Mouse (Mus musculus) midbrain, embryonic 13.5 days (tissue): Measurements from ENCODE around the gene Pdcd2l. TPM values are rescaled to one million over a fixed set of nuclear protein-coding genes. Genes with fewer than 3 reads are reported as not detected.
"Not testable (repeated sequence)": the region's sequence is repeated elsewhere in the genome, so short reads cannot be mapped to it uniquely, and the experiment has no call there.

Source experiments
- ATAC-seq: fragments of 200-750 bp; cut with Nextera tagmentation; 2 replicates; pipeline ENCODE4 v1.8.0; 2017; ENCODE audit warnings: mild to moderate bottlenecking, moderate TSS enrichment, moderate library complexity
- H3K27ac ChIP-seq: fragments of 300-500 bp; sonication (generic); 2 replicates; pipeline ENCODE4 v1.5.1; 2015; ENCODE audit warnings: inconsistent platforms, mild to moderate bottlenecking, moderate library complexity
- H3K27me3 ChIP-seq: fragments of 300-500 bp; sonication (generic); 2 replicates; pipeline ENCODE4 v1.6.1; 2015; ENCODE audit warnings: mild to moderate bottlenecking, inconsistent platforms
- H3K36me3 ChIP-seq: fragments of 300-500 bp; sonication (generic); 2 replicates; pipeline ENCODE4 v1.6.1; 2015; ENCODE audit warnings: mild to moderate bottlenecking, inconsistent platforms
- H3K4me1 ChIP-seq: fragments of 300-500 bp; sonication (generic); replicated peaks from 2 replicates; pipeline ENCODE4 v1.6.1; 2015; ENCODE audit warnings: inconsistent platforms
- H3K4me2 ChIP-seq: fragments of 300-500 bp; sonication (generic); replicated peaks from 2 replicates; pipeline ENCODE4 v1.6.1; 2015; ENCODE audit warnings: moderate library complexity, mild to moderate bottlenecking, inconsistent platforms
- H3K4me3 ChIP-seq: fragments of 300-500 bp; sonication (generic); replicated peaks from 2 replicates; pipeline ENCODE4 v1.5.1; 2015; ENCODE audit warnings: mild to moderate bottlenecking, inconsistent platforms
- H3K9ac ChIP-seq: fragments of 300-500 bp; sonication (generic); replicated peaks from 2 replicates; pipeline ENCODE4 v1.6.1; 2015; ENCODE audit warnings: mild to moderate bottlenecking, inconsistent platforms
- H3K9me3 ChIP-seq: fragments of 300-500 bp; sonication (generic); 2 replicates; pipeline ENCODE4 v1.6.1; 2016; ENCODE audit warnings: mild to moderate bottlenecking, inconsistent platforms
- WGBS: fragments of 180-500 bp; shearing (Covaris S2); methylation state at CpG from one replicate; pipeline ENCODE4 v1.1.7; 2015; 5-methylcytosine and 5-hydroxymethylcytosine counted together
- polyA plus RNA-seq: library from polyadenylated mRNA; unstranded; fragments of >200 nt; fragmentation: Nextera tagmentation; extraction: Ambion mirVana; gene quantifications from 2 replicates; pipeline ENCODE4 v1.2.1, GENCODE M21; 2015

The Pdcd2l gene
- polyA plus RNA-seq, 1 experiment from 2014 or later = 87.9 TPM

GRCm38 (mm10) chr7:34206331-34206730 is 9.9 kb upstream of the Pdcd2l start:
- WGBS = 97% methylated on average over 6 of the region's 6 CpGs

DNA sequence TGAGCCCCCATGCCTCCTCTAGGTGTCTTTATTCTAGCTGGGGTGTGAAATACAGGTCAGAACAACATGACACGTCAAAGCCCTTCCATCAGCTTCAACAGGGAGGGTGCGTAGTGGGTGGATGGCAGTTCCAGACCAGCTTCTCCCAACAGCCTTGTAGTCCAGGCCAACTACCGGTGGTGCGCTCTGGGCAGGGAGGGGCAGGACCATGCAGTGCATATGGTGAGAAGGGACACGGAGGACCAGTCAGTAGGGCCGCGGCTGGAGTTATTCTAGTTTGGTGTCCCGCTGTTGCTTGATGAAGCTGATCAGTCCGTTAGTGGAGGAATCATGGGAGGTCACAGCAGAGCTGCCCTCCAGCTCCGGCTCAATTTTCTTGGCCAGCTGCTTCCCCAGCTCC is 5.7 kb upstream of the Pdcd2l start:
- H3K4me3 ChIP-seq, H3K4me1 ChIP-seq, ATAC-seq, H3K27ac ChIP-seq, H3K9ac ChIP-seq, H3K9me3 ChIP-seq, H3K27me3 ChIP-seq, H3K4me2 ChIP-seq: not testable (repeated sequence)
- peaks cover 69% of the 10 kb centered on the region for H3K36me3 ChIP-seq
- 94% methylated on average over 10 of the region's 10 CpGs for WGBS

More at GRCm38 (mm10) chr7:34206331-34206730, 9.9 kb upstream of the Pdcd2l start:
- Histone ChIP-seq H3K9me3 (no peaks in the 10 kb centered on the region), H3K9ac (no peak overlapping the region), H3K4me1 (no peaks in the 10 kb centered on the region), H3K4me3 (no peak overlapping the region), H3K4me2 (no peak overlapping the region), H3K27ac (no peak overlapping the region), H3K27me3 (no peaks in the 10 kb centered on the region), H3K36me3 (peaks cover 100% of the 10 kb centered on the region)
- ATAC-seq = no peak

- Histone ChIP-seq H3K4me3 (no peak overlapping the region), H3K27me3 (no peaks in the 10 kb centered on the region), H3K4me1 (peaks cover 2% of the 10 kb centered on the region), H3K4me2 (no peak overlapping the region), H3K9ac (no peak overlapping the region), H3K9me3 (no peaks in the 10 kb centered on the region), H3K27ac (no peak overlapping the region), H3K36me3 (peaks cover 56% of the 10 kb centered on the region)
- ATAC-seq = no peak
- WGBS = 96% methylated on average over 2 of the region's 2 CpGs
Observed at GRCm38 (mm10) chr7:34200829-34201228, 4.4 kb upstream of the Pdcd2l start.

DNA sequence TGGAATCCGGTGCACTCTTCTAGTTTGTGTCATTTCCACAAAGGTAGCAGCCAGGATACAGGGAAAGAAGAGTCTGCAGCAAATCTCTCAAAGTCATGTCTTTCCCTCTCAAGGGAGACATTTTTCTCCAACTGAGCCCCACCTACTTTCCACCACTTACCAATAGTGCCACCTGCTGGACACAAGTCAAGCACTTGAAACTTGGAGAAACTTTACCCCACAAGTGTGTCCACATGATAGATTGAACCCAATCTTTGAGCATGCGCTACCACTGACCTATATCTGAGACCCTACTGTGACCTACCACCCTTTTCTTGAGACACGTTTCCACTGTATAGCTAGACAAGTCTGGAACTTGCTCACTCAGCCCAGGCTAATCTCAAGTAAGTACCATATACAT is 1.9 kb upstream of the Pdcd2l start:
- Histone ChIP-seq H3K4me1 (peaks cover 10% of the 10 kb centered on the region), H3K27ac (no peak overlapping the region), H3K27me3 (no peaks in the 10 kb centered on the region), H3K9me3 (no peaks in the 10 kb centered on the region), H3K36me3 (peaks cover 39% of the 10 kb centered on the region), H3K9ac (no peak overlapping the region), H3K4me3 (no peak overlapping the region), H3K4me2 (no peak overlapping the region)
- no peak for ATAC-seq
- WGBS = 54% methylated on average over 3 of the region's 3 CpGs

DNA sequence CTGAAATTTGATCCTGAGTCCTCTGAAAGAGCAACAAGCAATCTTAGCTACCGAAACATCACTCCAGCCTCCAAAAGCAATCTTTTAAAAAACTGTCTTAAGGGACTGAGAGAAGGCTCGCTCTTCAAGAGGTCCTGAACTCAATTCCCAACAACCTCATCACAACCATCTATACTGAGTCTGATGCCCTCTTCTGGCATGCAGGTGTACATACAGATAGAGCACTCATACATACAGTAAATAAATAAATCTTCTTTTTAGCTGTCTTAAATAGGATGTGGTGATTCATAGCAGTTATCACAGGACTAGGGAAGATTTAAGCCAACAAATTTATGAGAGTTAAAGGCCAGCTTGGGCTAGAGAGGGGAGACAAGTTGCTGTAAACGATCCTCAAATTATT is 829 bp downstream of the Pdcd2l start:
- Histone ChIP-seq H3K9ac (peak overlapping the region; percentile 96), H3K27me3 (no peaks in the 10 kb centered on the region), H3K9me3 (no peaks in the 10 kb centered on the region), H3K4me2 (peak overlapping the region; percentile 93), H3K4me1 (peaks cover 10% of the 10 kb centered on the region), H3K27ac (no peak overlapping the region), H3K4me3 (peak overlapping the region; percentile 98), H3K36me3 (peaks cover 30% of the 10 kb centered on the region)
- WGBS = 52% methylated on average over 3 of the region's 3 CpGs
- ATAC-seq = 0 out of 2 replicates have a peak, but pooled peaks have one; percentile 1

DNA sequence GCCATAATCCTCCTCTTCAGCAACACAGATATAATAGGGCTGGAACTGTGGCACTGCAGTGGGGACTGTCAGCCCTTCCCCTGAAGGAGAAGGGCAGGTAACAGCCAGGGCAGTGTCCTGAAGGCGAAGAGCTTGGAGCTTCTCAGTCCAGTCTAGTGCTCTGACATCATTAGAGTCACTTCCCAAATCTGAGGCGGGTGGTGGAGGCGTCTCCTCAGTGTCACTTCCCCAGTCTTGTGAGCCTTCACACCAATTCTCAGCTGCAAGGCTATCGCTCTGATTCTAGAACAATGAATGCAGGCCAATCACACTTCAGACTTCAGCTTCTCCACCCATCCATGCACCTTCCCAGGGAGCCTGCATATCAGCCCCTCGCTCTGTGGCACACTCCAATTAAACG is 3.6 kb downstream of the Pdcd2l start:
- Histone ChIP-seq H3K4me2 (no peak overlapping the region), H3K4me3 (no peak overlapping the region), H3K36me3 (peaks cover 46% of the 10 kb centered on the region), H3K4me1 (peaks cover 10% of the 10 kb centered on the region), H3K27ac (no peak overlapping the region), H3K27me3 (no peaks in the 10 kb centered on the region), H3K9me3 (no peaks in the 10 kb centered on the region), H3K9ac (no peak overlapping the region)
- WGBS = 96% methylated on average over 6 of the region's 6 CpGs
- ATAC-seq = no peak

DNA sequence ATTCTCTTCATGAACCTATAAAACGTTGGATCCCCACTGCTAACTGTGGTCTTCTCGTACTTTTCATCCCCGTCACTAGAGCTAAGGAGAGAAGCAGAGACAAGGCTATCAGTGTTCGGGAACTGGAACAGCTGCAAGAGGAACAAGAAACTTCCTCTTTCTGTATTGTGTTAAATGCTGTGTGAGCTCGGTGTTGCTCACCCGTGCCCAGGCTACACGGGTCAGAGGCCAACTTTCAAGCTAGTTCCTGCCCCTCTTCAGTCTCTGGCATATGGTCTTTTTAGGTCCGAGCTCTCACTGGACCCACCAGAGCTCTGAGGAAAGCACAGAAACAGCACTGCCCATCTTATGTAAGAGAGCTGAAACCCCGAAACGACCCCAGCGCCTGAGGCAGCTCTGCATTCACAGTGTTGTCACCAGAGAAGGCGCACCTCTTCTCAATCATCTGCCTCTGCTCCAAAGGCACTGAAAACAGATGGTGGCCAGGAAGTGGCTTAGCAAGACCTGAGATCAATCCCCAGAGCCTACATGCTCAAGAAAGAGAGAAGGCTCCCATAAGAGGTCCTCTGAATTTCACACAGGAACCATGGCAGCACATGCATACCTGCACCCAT is 7.0 kb downstream of the Pdcd2l start:
- peaks cover 76% of the 10 kb centered on the region for H3K36me3 ChIP-seq
- H3K4me3 ChIP-seq = no peak overlapping the region
- no peak overlapping the region for H3K9ac ChIP-seq
- H3K9me3 ChIP-seq = no peaks in the 10 kb centered on the region
- H3K27me3 ChIP-seq = no peaks in the 10 kb centered on the region
- no peak overlapping the region for H3K4me2 ChIP-seq
- H3K27ac ChIP-seq = no peak overlapping the region
- 92% methylated on average over 12 of the region's 12 CpGs for WGBS
- ATAC-seq = no peak
- H3K4me1 ChIP-seq = no peaks in the 10 kb centered on the region

GRCm38 (mm10) chr7:34183794-34184193 is 12.7 kb downstream of the Pdcd2l start:
- no peak for ATAC-seq
- no peak overlapping the region for H3K4me2 ChIP-seq
- peaks cover 55% of the 10 kb centered on the region for H3K36me3 ChIP-seq
- no peaks in the 10 kb centered on the region for H3K4me1 ChIP-seq
- H3K9ac ChIP-seq = no peak overlapping the region
- no peaks in the 10 kb centered on the region for H3K27me3 ChIP-seq
- H3K9me3 ChIP-seq = no peaks in the 10 kb centered on the region
- no peak overlapping the region for H3K4me3 ChIP-seq
- no peak overlapping the region for H3K27ac ChIP-seq
- WGBS = 91% methylated on average over 3 of the region's 3 CpGs

DNA sequence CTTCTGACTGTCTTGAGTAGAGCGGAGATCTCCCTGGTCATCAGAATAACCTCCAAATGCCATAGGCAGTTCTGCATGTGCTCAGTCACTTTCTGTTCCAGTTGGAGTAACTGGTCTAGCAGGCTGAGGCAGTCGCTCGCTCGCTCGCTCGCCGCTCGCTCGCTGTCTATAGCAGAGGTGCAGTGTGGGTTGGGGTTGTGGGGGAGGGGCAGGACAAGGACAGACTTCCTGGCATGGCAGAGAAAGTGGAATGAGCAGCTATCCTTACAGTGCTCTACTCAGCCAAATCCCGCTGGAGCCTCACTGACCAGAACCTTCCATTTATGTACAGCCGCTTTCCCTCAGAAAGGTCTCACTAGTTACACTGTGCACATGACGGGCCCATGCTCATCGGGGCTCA is 13.1 kb downstream of the Pdcd2l start:
- WGBS = 92% methylated on average over 13 of the region's 13 CpGs
- Histone ChIP-seq H3K27me3 (no peaks in the 10 kb centered on the region), H3K9ac (no peak overlapping the region), H3K27ac (no peak overlapping the region), H3K9me3 (no peaks in the 10 kb centered on the region), H3K4me1 (no peaks in the 10 kb centered on the region), H3K4me2 (no peak overlapping the region), H3K4me3 (no peak overlapping the region), H3K36me3 (peaks cover 51% of the 10 kb centered on the region)
- ATAC-seq = no peak

GRCm38 (mm10) chr7:34176241-34176640 is 20.2 kb downstream of the Pdcd2l start:
- 88% methylated on average over 6 of the region's 6 CpGs for WGBS
- H3K4me3 ChIP-seq, H3K9me3 ChIP-seq, H3K4me1 ChIP-seq, H3K36me3 ChIP-seq, H3K27me3 ChIP-seq, H3K4me2 ChIP-seq, H3K9ac ChIP-seq, ATAC-seq, H3K27ac ChIP-seq: not testable (repeated sequence)

DNA sequence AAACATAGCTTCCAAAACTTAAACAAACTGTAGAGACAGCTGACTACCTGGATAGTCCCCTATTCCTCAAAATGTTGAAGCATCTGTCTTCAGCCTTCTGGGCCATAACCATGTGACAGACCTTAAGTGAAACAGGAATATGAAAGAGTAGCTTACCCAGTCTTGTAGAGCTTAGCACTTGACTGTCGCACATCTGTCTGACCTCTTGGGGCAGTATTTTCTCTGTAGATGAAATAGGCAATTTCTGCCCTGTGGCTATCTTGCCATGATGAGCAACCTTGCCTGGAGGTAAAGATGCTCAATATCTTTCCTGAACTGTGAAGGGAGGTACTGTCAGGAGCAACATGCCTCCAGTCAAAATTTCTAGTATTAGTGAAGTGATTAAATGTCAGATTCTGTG is 24.2 kb downstream of the Pdcd2l start:
- no peak overlapping the region for H3K27ac ChIP-seq
- no peaks in the 10 kb centered on the region for H3K9me3 ChIP-seq
- peaks cover 9% of the 10 kb centered on the region for H3K4me1 ChIP-seq
- H3K9ac ChIP-seq = no peak overlapping the region
- no peak overlapping the region for H3K4me2 ChIP-seq
- no peak for ATAC-seq
- H3K4me3 ChIP-seq = no peak overlapping the region
- 79% methylated on average over 1 of the region's 1 CpGs for WGBS
- no peaks in the 10 kb centered on the region for H3K27me3 ChIP-seq
- H3K36me3 ChIP-seq = no peaks in the 10 kb centered on the region

- no peaks in the 10 kb centered on the region for H3K27me3 ChIP-seq
- WGBS = 79% methylated on average over 3 of the region's 3 CpGs
- no peak for ATAC-seq
Observed at GRCm38 (mm10) chr7:34169454-34169853, 27.0 kb downstream of the Pdcd2l start, which contains the start of gene Uba2. Uba2 (minus strand) TSS chr7:34169599.

More at GRCm38 (mm10) chr7:34169454-34169853, 27.0 kb downstream of the Pdcd2l start, which contains the start of gene Uba2:
- Histone ChIP-seq H3K4me2 (peak within 1 kb of the TSS; percentile 91), H3K4me1 (peaks cover 19% of the 10 kb centered on the region), H3K4me3 (peak within 1 kb of the TSS; percentile 97), H3K9me3 (no peaks in the 10 kb centered on the region), H3K9ac (peak within 1 kb of the TSS; percentile 96), H3K27ac (peak within 1 kb of the TSS; percentile 88), H3K36me3 (peaks cover 10% of the 10 kb centered on the region)
